Mouse (Mus musculus) regulatory T cell (primary cell): ENCODE measurements around the gene Fzd10.

ENCODE experiments used
- in situ Hi-C: fragments of 300-600 bp; cut with MboI, MseI; formaldehyde crosslinking; loops from one replicate; pipeline ENCODE4 v1.15.1; 2025; ENCODE audit warnings: high pct_unique_total_duplicates

Gene Fzd10

DNA sequence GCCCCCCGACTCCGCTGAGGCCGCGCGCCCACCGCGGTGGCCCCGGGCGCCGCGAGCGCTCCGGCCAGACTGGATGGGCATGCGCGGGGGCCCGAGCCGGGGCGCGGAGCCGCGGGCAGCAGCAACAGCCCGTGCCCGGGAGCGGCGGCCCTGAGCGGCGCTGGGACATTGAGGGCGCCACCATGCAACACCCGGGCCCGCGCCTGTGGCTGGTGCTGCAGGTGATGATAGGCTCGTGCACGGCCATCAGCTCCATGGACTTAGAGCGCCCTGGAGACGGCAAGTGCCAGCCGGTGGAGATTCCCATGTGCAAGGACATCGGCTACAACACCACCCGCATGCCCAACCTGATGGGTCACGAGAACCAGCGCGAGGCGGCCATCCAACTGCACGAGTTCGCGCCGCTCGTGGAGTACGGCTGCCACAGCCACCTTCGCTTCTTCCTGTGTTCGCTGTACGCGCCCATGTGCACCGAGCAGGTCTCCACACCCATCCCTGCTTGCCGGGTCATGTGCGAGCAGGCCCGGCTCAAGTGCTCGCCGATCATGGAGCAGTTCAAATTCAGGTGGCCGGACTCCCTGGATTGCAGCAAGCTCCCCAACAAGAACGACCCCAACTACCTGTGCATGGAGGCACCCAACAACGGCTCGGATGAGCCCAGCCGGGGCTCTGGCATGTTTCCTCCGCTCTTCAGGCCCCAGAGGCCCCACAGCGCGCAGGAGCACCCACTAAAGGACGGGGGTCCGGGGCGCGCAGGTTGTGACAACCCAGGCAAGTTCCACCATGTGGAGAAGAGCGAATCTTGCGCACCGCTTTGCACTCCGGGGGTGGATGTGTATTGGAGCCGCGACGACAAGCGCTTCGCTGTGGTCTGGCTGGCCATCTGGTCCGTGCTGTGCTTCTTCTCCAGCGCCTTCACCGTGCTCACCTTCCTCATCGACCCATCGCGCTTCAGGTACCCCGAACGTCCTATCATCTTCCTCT is 684 bp downstream of the Fzd10 start:
- in situ Hi-C loops: no loop called here

DNA sequence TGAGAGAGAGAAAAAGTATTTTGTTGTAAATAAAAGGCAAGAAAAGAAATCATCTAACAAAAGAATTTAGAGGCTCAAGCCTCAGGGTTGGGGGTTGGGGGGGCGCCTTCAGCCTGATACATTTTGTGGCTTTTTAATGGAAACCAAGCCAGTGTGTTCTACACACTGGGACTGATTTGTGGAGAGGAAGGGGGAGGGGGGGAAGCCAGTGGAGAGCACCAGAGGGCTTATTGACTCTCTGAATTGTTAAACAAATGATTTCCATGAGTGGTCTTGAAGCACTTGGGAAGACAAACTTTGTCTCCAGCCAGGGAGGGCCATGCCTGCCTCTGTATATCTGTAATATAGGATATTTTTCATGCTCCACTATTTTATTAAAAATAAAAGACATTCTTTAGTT is 3.0 kb downstream of the Fzd10 start:
- in situ Hi-C loops: no loop called here

DNA sequence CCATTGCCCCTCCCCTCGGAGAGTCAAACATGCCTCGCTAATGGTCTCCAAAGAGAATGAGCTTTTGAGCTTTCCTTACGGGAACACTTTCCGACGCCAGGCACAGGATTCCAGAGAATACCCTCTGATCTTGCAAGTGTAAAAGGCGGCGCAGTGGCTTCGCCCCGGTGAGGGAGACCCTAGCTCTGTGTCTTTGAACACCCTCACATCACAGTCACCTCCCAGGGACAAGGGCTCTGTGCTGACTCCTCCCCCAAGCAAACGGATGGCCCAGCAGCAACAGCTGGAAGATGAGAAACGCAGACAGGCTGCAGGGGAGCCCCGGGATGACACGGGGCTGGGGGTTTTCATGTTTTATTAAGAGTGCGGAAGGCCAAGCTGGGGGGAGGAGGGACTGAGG is 6.0 kb downstream of the Fzd10 start:
- in situ Hi-C loops: no loop called here

DNA sequence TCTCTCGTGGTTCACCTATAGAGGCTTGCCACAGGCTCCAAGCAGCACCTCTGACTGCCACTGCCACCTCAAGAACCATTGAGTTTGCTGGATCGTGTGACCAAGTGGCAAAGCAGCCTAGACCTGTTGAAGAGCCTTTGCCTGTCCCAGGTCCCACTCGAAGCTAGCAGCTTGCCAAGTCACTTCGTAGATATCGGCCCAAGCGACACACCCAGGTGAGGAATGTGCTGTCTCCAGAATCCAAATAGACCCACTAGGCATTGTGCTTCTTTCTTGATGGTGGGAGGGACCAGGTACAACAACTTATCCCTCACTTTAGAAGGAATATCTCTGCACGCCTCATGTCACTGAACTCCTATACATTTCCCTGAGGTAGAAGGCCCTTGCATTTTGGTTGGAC is 8.4 kb downstream of the Fzd10 start:
- in situ Hi-C loops: no loop called here

DNA sequence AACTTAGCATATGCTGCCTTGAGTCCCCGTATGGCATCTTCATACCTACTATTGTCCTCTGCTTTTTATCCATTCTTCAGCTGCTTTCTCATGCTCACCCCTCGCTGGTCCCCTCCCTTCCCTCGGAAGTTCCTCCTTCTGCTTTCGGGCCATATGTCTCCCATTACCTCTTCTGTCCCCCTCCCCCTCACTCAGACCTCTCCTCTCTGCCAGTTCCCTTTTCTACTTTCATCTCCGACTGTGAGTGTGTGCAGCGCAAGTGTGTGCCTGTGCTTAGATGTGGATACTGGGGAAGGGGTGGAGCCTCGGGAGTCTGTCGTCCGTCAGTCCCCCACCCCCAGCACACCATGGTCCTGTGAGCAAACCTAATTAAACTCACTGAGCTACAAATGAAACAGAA is 17.0 kb downstream of the Fzd10 start:
- in situ Hi-C loops: no loop called here

DNA sequence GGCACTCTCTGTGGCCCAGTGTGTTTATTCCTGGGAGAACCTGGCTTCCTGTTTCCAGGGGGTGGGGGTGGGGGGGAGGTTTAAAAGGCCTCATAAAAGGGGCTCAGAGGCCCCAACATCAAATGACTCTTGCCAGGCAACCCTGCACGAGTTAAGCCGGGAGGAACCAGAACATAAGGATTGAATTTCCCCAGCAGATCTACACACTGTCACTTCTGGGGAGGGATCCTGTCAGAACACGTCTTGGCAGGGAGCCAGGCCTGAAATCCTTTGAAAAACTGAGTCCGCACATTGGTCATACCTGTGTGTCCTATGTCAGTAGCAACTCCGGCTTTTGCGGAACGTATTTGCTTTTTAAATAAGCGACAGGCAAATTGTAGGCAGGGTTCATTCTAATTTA is 19.3 kb downstream of the Fzd10 start:
- in situ Hi-C loops: no loop called here

DNA sequence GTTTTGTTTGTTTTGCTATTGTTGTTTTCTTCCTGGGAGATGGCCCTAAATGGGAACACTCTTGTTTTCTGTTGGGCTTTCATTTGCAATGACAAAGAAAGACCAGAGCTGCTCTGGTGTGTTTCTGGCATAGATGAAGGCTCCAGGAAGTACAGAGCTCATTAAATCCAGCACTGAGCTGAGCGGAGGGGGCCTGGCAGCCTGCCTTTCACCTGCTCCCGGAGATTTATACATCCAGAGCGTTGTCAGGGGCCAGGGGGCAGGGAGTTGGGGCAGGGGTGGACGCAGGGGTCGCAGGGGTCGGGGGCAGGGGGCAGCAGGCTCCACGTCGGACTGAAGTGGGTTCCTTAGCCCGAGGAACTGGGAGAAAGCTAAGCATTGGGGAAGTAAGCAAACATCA is 19.8 kb downstream of the Fzd10 start:
- in situ Hi-C loops: no loop called here

DNA sequence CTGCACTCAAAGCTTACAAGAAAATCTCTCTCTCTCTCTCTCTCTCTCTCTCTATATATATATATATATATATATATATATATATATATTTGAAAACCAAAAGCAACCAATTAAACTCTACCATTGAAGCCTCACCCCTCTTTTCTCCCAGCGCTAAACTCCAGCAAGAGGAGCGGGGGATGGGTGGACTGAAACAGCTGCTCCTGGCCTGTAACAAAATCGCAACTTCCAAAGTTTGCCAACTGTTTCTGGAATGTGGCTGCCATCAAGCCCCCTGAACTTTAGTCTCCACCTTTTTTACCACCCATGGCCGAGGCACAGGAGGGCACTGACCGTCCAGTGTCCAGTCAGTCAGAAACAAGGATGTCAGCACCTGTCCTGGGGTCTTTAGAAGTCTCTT is 27.1 kb downstream of the Fzd10 start:
- in situ Hi-C loops: no loop called here

DNA sequence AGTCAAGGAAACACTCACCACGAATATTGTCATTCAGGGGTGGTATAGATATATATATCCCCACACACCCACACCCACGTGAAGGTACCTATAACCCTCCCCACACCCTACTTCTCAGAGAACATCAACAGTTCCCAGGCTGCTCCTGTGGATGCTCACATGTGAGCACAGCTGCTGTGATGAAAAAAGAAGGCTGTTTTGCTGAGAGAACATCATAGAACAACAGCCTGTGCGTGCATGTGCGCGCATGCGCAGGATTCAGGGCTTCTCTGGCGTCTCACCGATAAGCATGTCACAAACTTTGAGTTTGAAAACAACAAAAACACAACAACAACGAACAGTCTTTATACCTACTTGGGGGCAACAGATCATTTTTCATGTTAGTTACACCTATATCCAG is 36.0 kb downstream of the Fzd10 start:
- in situ Hi-C loops: no loop called here

DNA sequence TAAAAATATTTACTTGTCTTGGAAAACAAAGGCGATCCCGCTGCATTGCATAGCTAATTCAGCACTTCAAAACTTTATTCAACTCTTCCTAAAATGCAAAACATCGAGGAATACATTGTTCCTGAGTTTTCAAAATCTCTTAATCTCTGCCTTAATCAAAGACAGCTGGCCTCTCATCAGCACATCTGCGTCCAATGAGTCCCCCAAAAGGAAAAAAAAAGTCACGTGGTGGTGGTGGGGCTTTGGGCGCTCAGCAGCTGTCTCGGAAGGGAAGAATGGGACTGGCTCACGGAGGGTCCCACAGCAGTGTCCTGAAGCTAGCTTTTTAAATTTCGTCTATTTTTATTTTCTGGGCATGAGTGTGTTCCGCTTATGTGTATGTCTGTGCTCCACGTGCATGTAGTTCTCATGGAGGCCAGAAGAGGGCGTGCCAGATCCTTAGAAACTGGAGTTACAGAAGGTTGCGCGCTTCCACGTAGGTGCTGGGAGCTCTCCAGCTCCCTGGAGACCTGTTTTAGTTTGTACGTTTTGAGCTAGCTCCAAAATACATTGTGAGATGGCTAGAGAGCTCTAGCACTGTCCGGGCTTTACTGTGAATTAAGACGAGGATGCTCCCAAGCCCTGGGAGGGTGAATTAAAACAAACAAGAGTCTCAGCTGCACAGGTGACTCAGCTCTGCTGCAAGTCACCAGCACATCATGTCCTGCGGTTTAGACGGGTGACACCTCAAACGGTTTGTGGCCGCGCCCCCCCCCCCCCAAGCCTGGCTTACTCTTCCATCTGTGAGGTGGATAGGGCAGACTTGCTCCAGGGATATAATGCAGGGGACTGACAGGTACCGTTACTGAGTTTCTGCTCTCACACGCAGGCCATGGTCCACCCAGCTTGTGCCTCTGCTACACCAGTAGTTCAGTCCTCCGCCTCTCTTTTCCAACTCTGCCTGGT is 36.7 kb downstream of the Fzd10 start:
- in situ Hi-C loops: no loop called here

DNA sequence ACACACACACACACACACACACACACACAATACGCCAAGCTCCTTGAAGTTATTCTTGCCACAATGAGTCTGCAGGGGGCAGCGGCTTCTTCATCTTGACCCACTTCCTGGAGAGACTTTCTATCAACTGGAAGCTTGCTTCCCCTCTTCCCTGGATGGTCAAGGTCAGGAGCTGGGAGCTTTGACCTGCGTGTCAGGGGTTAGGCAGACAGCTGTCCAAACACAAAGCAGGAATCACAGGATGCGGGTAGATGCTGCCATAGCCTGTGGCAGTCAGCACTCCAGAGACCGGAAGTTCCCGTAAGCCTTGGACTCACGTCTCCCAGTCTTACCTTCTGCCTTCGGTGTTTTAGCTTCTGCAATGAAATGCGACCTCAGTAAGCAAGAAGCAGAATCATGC is 38.1 kb downstream of the Fzd10 start:
- in situ Hi-C loops: no loop called here

DNA sequence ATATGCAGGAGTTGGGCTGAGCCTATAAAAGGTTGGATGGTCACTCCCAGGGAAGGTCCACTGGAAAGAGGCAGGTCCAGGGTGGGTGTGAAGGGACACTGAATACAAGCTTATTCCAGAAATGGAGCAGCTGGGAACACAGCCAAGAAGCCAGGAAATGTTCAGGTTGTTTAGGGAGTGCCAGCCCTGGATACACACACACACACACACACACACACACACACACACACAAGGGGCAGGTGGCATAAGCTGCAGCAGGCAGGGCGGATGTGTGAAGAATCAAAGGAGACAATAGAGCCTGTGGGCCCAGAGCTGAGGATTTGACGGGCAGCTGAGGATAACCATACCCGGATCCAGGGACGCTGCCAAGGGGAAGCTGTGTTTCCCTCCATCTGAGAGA is 42.4 kb downstream of the Fzd10 start:
- in situ Hi-C loops: no loop called here

DNA sequence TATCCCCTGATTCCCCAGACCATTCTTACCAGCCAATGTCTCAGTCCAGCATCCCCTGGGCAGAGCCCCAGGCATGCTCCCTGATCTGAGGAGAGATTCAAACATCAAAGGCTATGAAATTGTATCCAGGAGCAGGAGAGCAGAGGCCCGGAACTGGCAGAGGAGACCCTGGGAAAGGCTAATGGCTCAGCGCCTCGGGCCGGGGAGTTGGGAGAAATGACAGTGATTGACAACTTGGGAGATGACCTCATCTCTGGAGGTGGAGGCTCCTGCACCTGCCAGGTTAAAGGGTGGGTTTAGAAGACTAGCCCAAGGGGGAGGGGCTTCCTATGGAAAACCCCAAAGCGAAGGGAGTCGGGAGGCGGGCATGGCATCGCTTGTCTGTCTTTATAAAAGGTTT is 45.1 kb downstream of the Fzd10 start:
- in situ Hi-C loops: no loop called here

DNA sequence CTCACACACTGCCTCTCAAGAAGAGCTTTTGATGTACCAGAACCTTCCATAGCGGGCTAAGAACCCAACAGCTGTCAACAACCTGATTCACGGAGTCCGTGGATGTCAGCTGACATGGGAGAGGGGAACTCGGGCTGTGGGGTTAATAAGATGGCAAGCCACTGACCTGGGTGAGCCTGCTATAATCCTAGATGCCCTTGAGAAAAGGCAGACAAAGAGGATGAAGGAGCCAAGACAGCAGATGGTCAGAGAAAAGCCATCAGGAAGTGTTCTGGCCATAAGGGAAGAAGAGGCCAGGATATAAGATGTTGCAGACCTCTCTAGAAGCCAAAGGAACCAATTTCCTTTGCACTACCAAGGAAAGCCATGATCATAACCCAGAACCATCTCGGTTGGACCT is 45.6 kb downstream of the Fzd10 start:
- in situ Hi-C loops: no loop called here

DNA sequence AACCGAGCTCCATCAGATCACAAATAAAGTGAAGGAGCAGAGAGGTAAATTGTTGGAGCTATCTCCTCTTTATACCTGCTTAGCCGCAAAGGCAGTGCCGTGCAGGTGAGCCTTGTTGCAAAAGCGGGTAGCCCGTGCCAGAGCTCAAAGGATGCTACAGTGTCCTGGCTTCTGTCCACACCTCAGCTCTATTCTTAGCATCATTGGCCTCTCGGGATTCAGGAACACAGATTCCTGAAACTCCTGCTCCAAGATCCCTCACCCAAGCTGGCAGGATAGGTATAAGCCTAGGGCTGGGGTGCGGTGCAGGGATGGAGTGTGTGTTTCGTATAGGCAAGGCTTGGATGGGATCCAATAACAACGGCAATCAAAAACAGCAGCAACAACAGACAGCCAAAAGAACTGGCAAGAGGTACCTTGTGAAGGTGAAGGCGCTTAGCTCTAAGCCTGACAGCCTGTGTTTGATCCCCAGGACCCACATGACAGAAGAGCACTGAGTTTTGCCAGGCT is 46.6 kb downstream of the Fzd10 start:
- in situ Hi-C loops: no loop called here

DNA sequence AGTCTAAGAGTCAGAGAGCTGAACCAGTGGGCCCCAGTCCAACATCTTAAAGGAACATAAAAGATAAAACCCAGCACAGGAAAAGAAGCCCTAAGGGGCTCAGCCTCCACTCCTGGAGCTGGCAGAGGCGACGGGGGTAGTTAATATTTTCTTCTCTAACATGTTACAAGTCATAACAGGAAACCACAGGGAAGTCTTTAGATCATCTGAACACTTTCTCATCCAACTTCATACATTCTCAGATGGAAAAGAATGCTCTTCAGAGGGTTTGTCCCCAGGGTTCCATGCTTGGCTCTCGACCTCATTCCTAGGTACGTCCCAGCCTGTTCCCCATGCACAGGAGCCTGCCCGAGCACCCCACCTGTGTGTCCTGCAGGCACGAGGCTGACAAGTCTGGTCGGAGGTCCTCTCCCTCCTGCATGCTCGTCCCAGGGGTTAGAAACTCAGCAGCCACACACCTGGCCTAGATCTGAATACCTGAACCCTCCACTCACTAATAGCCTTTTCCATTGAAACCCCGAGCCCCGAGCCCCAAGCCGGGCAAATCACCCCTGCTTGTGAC is 48.8 kb downstream of the Fzd10 start:
- in situ Hi-C loops: no loop called here
